Mouse (Mus musculus) forebrain, embryonic 12.5 days (tissue): ENCODE data around the gene Kcnh2. TPM values are rescaled to one million over a fixed set of nuclear protein-coding genes. Genes with fewer than 3 reads are reported as not detected.
A peak's percentile ranks its signal among the peaks of the same experiment; 100 is the strongest.

ENCODE experiments used
- ATAC-seq: fragments of 200-750 bp; cut with Nextera tagmentation; 2 replicates; pipeline ENCODE4 v1.8.0; 2017; ENCODE audit warnings: moderate TSS enrichment; ENCODE audit not compliant: low FRiP score
- H3K27ac ChIP-seq: fragments of 300-500 bp; sonication (generic); 2 replicates; pipeline ENCODE4 v1.5.1; 2016; ENCODE audit warnings: mild to moderate bottlenecking
- H3K27me3 ChIP-seq: fragments of 300-500 bp; sonication (generic); 2 replicates; pipeline ENCODE4 v1.6.1; 2016; ENCODE audit warnings: mild to moderate bottlenecking
- H3K36me3 ChIP-seq: fragments of 300-500 bp; sonication (generic); replicated peaks from 2 replicates; pipeline ENCODE4 v1.6.1; 2016; ENCODE audit warnings: mild to moderate bottlenecking
- H3K4me1 ChIP-seq: fragments of 300-500 bp; sonication (generic); 2 replicates; pipeline ENCODE4 v1.6.1; 2016
- H3K4me2 ChIP-seq: fragments of 300-500 bp; sonication (generic); 2 replicates; pipeline ENCODE4 v1.6.1; 2016; ENCODE audit warnings: mild to moderate bottlenecking, moderate library complexity
- H3K4me3 ChIP-seq: fragments of 300-500 bp; sonication (generic); replicated peaks from 2 replicates; pipeline ENCODE4 v1.5.1; 2016; ENCODE audit warnings: mild to moderate bottlenecking
- H3K9ac ChIP-seq: fragments of 300-500 bp; sonication (generic); 2 replicates; pipeline ENCODE4 v1.6.1; 2016; ENCODE audit warnings: mild to moderate bottlenecking
- H3K9me3 ChIP-seq: fragments of 300-500 bp; sonication (generic); 2 replicates; pipeline ENCODE4 v1.6.1; 2016
- WGBS: fragments of 180-500 bp; shearing (Covaris S2); methylation state at CpG from one replicate; pipeline ENCODE4 v1.1.7; 2016; 5-methylcytosine and 5-hydroxymethylcytosine counted together
- polyA plus RNA-seq: library from polyadenylated mRNA; unstranded; fragments of >200 nt; fragmentation: Nextera tagmentation; extraction: Ambion mirVana; gene quantifications from 2 replicates; pipeline ENCODE4 v1.2.1, GENCODE M21; 2016

Gene Kcnh2
- polyA plus RNA-seq, 1 experiment from 2014 or later: 10.1 TPM

DNA sequence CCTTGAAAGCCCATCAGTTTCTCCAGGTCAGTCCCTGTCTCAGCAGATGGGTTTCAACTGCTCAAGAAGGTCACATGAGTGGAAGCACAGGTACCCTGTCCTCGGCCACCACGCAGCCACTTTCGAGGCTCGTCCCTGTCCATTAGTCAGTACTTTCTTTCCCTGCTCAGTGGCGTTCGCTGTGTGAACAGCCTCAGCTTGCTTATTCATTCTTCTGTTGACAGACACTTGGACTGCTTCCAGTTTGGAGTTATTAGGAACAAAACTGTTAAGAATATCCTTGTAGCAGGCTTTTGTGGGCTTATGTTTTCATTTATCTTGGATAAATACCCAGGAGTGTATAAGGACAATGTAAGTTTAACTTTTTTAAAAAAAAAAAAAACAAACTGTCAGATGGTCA, 22.8 kb upstream of the Kcnh2 start:
- no peaks in the 10 kb centered on the region; the same call in 1 of the 2 replicates for H3K27me3 ChIP-seq
- WGBS: 53% methylated on average over 6 of the region's 6 CpGs
- no peak for ATAC-seq

DNA sequence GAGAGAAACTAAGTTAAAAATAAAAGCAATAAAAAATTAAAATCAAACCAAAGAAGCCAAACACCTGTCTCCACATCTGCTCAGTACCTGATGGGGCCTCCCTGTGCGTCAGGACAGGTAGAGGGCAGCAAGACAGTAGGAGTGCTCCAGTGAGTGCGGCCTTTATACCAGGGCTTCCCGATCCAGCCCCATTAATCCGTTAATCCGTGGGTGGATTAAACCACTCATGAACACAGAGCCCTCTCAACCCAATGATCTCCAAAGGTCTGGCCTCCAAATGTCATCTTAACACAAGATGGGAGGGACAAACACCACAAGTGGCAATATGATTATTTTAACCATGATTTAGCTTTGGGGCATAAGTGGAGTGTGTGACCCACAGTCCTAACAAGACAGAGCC, 22.4 kb upstream of the Kcnh2 start:
- Histone ChIP-seq H3K4me3 (no peak overlapping the region), H3K27ac (no peak overlapping the region), H3K4me2 (no peak overlapping the region), H3K27me3 (no peaks in the 10 kb centered on the region; the same call in 1 of the 2 replicates), H3K9me3 (no peaks in the 10 kb centered on the region), H3K36me3 (no peaks in the 10 kb centered on the region), H3K4me1 (peaks cover 6% of the 10 kb centered on the region), H3K9ac (no peak overlapping the region)
- 66% methylated on average over 5 of the region's 5 CpGs for WGBS
- no peak for ATAC-seq

More for the DNA sequence above, 22.8 kb upstream of the Kcnh2 start:
- no peak overlapping the region for H3K27ac ChIP-seq
- no peak overlapping the region for H3K4me3 ChIP-seq
- H3K36me3 ChIP-seq: no peaks in the 10 kb centered on the region
- no peak overlapping the region for H3K4me2 ChIP-seq
- no peak overlapping the region for H3K9ac ChIP-seq
- no peaks in the 10 kb centered on the region for H3K9me3 ChIP-seq
- peaks cover 6% of the 10 kb centered on the region for H3K4me1 ChIP-seq

DNA sequence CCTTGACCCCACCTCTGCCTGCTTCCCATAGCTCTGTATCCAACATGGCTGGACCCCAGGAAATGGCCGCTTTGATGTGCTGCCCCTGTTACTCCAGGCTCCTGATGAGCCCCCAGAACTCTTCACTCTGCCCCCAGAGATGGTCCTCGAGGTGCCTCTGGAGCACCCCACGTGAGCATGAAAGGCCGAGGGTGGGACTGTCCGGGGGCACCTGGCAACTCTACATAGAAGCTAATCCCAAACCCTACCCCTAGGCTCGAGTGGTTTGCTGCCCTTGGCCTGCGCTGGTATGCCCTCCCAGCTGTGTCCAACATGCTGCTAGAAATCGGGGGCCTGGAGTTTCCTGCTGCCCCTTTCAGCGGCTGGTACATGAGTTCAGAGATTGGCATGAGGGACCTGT, 18.4 kb upstream of the Kcnh2 start:
- Histone ChIP-seq H3K36me3 (no peaks in the 10 kb centered on the region), H3K27ac (no peak overlapping the region), H3K4me3 (no peak overlapping the region), H3K4me1 (peaks cover 6% of the 10 kb centered on the region), H3K4me2 (no peak overlapping the region), H3K27me3 (0 out of 2 replicates have a peak, but pooled peaks cover 2% of the 10 kb centered on the region), H3K9ac (no peak overlapping the region), H3K9me3 (no peaks in the 10 kb centered on the region)
- ATAC-seq: no peak
- WGBS: 84% methylated on average over 9 of the region's 9 CpGs

DNA sequence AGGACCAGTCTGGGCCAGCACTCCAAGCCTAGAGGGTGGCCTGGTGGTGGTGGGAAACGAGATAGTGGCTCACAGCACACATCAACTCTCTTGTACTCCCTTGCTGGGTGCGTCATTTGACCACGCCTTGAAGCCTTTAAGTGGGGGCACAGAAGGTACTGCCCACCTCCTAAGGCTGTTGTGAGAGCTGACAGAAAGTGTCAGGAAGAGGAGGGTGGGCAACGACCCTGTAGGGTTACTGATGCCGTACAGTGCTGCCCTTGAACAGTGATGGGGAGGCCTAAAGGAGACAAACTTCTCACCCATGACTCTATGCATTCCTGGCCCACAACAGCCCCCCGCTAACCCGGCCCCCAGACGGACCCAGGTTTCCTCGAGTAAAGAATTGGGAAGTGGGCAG, 15.0 kb upstream of the Kcnh2 start:
- Histone ChIP-seq H3K4me1 (peaks cover 3% of the 10 kb centered on the region; the same call in 1 of the 2 replicates), H3K4me2 (no peak overlapping the region), H3K27ac (no peak overlapping the region), H3K27me3 (0 out of 2 replicates have a peak, but pooled peaks cover 2% of the 10 kb centered on the region), H3K9ac (no peak overlapping the region), H3K9me3 (no peaks in the 10 kb centered on the region), H3K36me3 (no peaks in the 10 kb centered on the region), H3K4me3 (no peak overlapping the region)
- 88% methylated on average over 9 of the region's 9 CpGs for WGBS
- no peak for ATAC-seq

DNA sequence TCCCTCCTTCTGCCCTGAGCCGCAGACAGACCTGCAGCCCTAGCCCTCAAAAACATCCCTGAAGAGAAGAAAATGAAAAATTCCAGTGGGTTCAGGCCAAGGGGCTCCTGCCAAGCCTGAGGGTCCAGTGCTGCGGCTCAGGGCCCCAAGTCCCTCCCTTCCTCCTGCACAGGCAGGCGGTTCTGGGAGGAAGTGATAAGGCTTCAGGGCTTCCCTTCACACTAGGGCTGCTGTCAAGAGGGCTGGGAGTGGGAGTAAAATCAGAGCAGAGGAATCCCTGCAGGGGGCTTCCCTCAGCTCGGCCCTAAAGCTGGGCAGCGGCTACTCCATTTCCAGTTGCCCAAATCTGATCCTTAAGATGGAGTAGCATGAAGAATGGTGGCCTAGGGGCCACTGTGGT, 14.1 kb upstream of the Kcnh2 start:
- no peak for ATAC-seq
- no peaks in the 10 kb centered on the region for H3K36me3 ChIP-seq
- H3K27ac ChIP-seq: no peak overlapping the region
- H3K4me3 ChIP-seq: no peak overlapping the region
- no peak overlapping the region for H3K9ac ChIP-seq
- no peaks in the 10 kb centered on the region for H3K9me3 ChIP-seq
- H3K4me1 ChIP-seq: peaks cover 8% of the 10 kb centered on the region
- H3K4me2 ChIP-seq: no peak overlapping the region
- WGBS: 50% methylated on average over 5 of the region's 5 CpGs
- H3K27me3 ChIP-seq: 0 out of 2 replicates have a peak, but pooled peaks cover 2% of the 10 kb centered on the region

DNA sequence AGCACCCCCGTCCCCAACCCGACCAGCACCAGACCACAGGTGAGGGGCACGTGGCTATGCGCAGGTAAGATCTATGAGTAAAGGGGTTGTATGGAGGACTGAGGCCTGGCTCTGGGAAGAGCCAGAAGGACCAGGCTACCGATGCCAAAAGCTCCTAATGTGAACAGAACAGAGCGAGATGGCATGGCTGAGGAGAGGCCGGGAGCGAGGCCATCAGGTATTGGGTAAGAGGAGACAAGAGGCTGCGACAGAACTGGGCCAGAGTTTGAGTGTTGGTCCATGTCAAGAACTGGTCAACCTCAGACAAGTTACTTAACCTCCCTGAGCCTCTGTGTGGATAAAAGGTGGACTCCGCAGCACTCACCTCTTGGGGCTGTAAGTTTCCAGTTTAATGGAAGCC, 13.6 kb upstream of the Kcnh2 start:
- H3K4me2 ChIP-seq: no peak overlapping the region
- H3K36me3 ChIP-seq: no peaks in the 10 kb centered on the region
- H3K4me1 ChIP-seq: peaks cover 8% of the 10 kb centered on the region
- no peak for ATAC-seq
- 0 out of 2 replicates have a peak, but pooled peaks cover 2% of the 10 kb centered on the region for H3K27me3 ChIP-seq
- 86% methylated on average over 10 of the region's 10 CpGs for WGBS
- H3K4me3 ChIP-seq: no peak overlapping the region
- H3K9me3 ChIP-seq: no peaks in the 10 kb centered on the region
- no peak overlapping the region for H3K27ac ChIP-seq
- no peak overlapping the region for H3K9ac ChIP-seq

DNA sequence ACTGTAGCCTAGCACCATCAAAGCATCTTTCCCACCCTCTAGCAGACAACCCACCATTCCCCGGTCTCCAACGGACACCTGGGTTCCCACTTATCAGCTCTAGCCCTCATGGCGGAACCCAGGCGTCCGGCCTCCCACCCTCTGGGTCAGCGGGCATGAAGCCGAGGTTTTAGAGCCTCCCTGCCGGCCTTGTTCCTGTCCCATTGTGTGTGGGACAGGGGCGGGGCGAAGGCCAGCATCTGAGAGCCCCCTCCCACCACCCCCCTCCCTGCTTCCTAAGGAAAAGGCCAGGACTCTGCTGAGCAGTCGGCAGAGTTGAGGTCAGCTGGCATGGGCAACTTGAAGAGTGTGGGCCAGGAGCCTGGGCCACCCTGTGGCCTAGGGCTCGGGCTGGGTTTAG, 13.1 kb upstream of the Kcnh2 start, which contains the start of gene Nos3:
Gene Nos3 (plus strand): TSS at position 303 of the 400 bp plus-strand sequence.
- no peak for ATAC-seq
- no peak within 1 kb of the TSS for H3K4me3 ChIP-seq
- H3K9me3 ChIP-seq: no peaks in the 10 kb centered on the region
- peaks cover 8% of the 10 kb centered on the region for H3K4me1 ChIP-seq
- WGBS: 34% methylated on average over 12 of the region's 12 CpGs
- H3K36me3 ChIP-seq: no peaks in the 10 kb centered on the region
- no peak within 1 kb of the TSS for H3K27ac ChIP-seq
- no peak within 1 kb of the TSS for H3K4me2 ChIP-seq
- 0 out of 2 replicates have a peak, but pooled peaks cover 2% of the 10 kb centered on the region for H3K27me3 ChIP-seq
- no peak within 1 kb of the TSS for H3K9ac ChIP-seq

DNA sequence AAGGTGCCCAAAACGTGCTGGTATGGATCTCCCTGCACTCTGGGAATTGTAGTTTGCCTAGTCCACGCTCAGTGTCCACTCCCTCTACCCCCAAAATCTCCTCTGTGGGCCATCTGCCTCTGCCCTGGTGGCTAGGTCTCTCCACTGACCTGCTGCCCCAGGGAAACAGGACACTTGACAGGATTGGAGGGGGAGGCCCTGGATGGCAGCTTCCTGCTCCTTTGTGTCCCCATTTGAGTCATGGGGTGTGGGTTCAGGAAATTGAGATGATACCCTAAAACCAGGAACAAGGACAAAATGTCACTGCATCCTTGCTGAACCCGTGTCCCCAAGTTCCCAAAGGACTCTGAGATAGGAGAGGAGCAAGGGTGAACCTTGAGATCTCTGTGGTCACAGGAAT, 12.7 kb upstream of the Kcnh2 start:
- ATAC-seq: no peak
- Histone ChIP-seq H3K4me3 (no peak overlapping the region), H3K4me2 (no peak overlapping the region), H3K27me3 (0 out of 2 replicates have a peak, but pooled peaks cover 2% of the 10 kb centered on the region), H3K9me3 (no peaks in the 10 kb centered on the region), H3K9ac (no peak overlapping the region), H3K36me3 (no peaks in the 10 kb centered on the region), H3K4me1 (peaks cover 8% of the 10 kb centered on the region), H3K27ac (no peak overlapping the region)
- WGBS: 57% methylated on average over 3 of the region's 3 CpGs

DNA sequence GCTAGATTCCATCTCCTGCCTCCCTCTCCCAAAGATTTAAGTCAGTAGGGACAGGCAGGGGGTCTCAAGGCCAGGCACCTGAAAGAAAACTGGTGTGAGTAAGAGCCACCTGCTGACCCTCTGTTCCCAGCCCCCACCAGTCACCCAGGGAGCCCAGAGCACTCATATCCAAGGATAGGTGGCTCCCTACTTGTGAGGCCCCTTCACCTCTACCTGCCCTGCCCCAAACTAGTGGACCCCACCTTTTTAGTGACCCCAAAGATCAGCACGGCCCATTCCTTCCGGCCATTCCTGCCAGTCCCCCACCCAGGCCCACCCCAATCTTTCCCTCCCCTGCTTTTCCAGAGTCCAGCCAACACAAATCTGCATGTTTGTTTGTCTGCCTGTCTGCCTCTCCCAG, 12.1 kb upstream of the Kcnh2 start:
- Histone ChIP-seq H3K9me3 (no peaks in the 10 kb centered on the region), H3K27ac (no peak overlapping the region), H3K4me2 (no peak overlapping the region), H3K4me3 (no peak overlapping the region), H3K27me3 (peaks cover 2% of the 10 kb centered on the region; the same call in 1 of the 2 replicates), H3K36me3 (no peaks in the 10 kb centered on the region), H3K4me1 (peaks cover 8% of the 10 kb centered on the region), H3K9ac (no peak overlapping the region)
- WGBS: 86% methylated on average over 2 of the region's 2 CpGs
- ATAC-seq: no peak

DNA sequence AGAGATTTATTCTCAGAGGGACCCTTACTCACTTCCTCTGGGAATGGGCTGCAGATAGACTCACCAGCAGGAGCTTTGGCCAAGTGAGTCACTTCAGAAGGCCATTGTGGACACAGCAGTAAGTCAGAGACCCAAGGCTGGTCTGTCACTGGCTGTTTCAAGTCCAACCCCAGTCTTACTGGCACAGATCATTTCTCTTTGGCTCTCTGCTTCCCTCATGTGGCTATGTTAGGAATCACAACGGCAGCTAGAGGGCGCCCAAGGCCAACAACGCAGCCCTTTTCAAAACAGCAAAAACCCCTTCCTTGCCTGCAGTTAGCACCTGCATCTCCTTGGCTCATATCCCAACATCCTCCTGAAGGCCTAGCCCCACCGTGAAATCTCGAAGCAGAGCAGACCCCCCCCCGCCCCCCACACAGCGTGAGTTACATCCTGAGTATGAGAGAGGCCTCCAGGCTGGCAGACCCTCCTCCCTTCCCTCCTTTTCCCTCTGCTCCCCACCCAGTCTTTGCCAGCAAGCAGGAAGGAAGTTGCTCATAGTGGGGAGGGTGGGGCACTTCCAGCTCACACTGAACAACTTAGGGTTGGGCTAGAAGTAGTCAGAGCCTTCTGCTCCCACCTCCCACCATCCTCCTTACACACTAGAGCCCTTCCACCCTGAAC, 9.5 kb upstream of the Kcnh2 start:
- Histone ChIP-seq H3K4me2 (no peak overlapping the region), H3K36me3 (no peaks in the 10 kb centered on the region), H3K9ac (no peak overlapping the region), H3K9me3 (no peaks in the 10 kb centered on the region), H3K4me3 (no peak overlapping the region), H3K27ac (no peak overlapping the region), H3K27me3 (no peaks in the 10 kb centered on the region; the same call in 1 of the 2 replicates), H3K4me1 (peaks cover 8% of the 10 kb centered on the region)
- 3% methylated on average over 7 of the region's 7 CpGs for WGBS
- peak; percentile 71 for ATAC-seq

DNA sequence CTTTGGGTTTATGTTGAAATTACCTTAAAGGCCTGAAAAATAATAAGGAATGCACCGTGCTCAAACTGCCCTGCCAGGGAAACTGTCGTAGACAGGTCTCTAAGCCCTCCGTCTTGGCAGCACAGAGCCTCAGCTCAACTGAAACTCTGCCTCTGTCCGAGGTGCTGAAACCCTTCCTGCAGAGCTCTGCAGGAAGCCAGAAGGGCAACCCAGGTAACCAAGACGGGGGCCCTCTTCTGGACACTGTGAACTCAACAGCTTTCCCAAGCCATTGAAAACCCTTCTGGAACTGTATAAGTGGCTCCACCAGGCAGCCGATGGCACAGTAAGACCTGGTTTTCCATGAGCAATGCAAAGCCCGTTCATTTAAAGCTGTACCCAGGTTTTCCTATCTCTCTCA, 6.1 kb upstream of the Kcnh2 start:
- no peaks in the 10 kb centered on the region for H3K36me3 ChIP-seq
- no peak for ATAC-seq
- no peak overlapping the region for H3K9ac ChIP-seq
- peaks cover 24% of the 10 kb centered on the region for H3K4me1 ChIP-seq
- H3K4me2 ChIP-seq: no peak overlapping the region
- WGBS: 13% methylated on average over 7 of the region's 7 CpGs
- H3K9me3 ChIP-seq: no peaks in the 10 kb centered on the region
- H3K27me3 ChIP-seq: peaks cover 20% of the 10 kb centered on the region
- no peak overlapping the region for H3K4me3 ChIP-seq
- H3K27ac ChIP-seq: no peak overlapping the region

DNA sequence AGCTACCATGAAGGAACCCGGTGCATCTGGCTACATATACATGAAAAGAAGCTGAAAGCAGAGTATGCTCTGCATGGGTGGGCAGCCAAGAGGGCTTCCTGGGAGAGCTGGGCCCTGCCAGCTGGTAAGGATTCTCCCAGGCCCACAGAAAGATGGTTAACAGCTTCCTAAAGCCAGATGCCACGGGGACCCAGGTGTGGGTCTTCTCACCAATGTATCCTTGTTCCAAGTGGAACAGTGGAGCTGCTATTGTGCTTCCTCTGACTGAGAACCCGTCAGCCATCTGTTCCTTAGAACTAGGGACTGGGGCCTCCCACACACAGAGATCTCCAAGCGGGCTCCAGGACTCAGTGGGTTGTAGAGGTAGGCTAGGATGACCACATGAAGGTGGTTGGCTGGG, 5.4 kb upstream of the Kcnh2 start:
- Histone ChIP-seq H3K9ac (no peak overlapping the region), H3K36me3 (no peaks in the 10 kb centered on the region), H3K27me3 (peaks cover 22% of the 10 kb centered on the region), H3K4me3 (no peak overlapping the region), H3K4me2 (no peak overlapping the region), H3K27ac (no peak overlapping the region), H3K4me1 (peaks cover 31% of the 10 kb centered on the region), H3K9me3 (no peaks in the 10 kb centered on the region)
- ATAC-seq: no peak
- WGBS: 56% methylated on average over 4 of the region's 4 CpGs

DNA sequence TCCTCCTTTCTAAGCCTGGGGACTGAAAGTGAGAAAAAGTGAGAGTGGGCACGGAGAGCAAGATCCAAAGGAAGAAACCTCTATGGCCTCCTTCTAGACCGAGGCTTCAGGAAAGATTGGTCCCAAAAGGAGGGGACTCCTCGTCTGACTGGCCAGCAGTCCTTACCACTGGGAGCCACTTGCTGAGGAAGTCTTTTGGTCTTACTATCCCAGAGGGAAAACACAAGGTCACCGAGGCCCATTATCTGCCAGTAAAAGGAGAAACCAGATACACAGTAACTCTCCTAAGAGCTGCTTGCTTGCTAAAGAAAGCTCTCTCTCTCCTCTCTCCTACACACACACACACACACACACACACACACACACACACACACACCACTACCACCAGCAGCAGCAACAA, 1.9 kb upstream of the Kcnh2 start:
- no peak overlapping the region for H3K9ac ChIP-seq

More for the DNA sequence above, 1.9 kb upstream of the Kcnh2 start:
- Histone ChIP-seq H3K4me2 (no peak overlapping the region), H3K27me3 (peaks cover 49% of the 10 kb centered on the region), H3K4me3 (no peak overlapping the region), H3K36me3 (no peaks in the 10 kb centered on the region), H3K9me3 (no peaks in the 10 kb centered on the region), H3K27ac (peak overlapping the region; percentile 96), H3K4me1 (peaks cover 54% of the 10 kb centered on the region)
- WGBS: 33% methylated on average over 4 of the region's 4 CpGs
- no peak for ATAC-seq
